Mouse (Mus musculus) limb, embryonic 14.5 days (tissue): ENCODE data around the gene Lin54. TPM values are rescaled to one million over a fixed set of nuclear protein-coding genes. Genes with fewer than 3 reads are reported as not detected.

ENCODE experiments used
- ATAC-seq: fragments of 200-750 bp; cut with Nextera tagmentation; 2 replicates; pipeline ENCODE4 v1.8.0; 2017; ENCODE audit warnings: low read depth, moderate number of reproducible peaks, moderate TSS enrichment; ENCODE audit not compliant: low FRiP score
- DNase-seq: peaks from one replicate; pipeline ENCODE4 v3.0.0-alpha.2; 2015; ENCODE audit warnings: low spot score
- H3K27ac ChIP-seq: fragments of 300-500 bp; sonication (generic); replicated peaks from 2 replicates; pipeline ENCODE4 v1.5.1; 2014; ENCODE audit warnings: low read depth, mild to moderate bottlenecking, low read length, moderate library complexity, mixed read lengths
- H3K27me3 ChIP-seq: fragments of 300-500 bp; sonication (generic); 2 replicates; pipeline ENCODE4 v1.6.1; 2014; ENCODE audit warnings: low read length, mixed read lengths; ENCODE audit not compliant: control insufficient read depth, insufficient read depth
- H3K36me3 ChIP-seq: fragments of 300-500 bp; sonication (generic); 2 replicates; pipeline ENCODE4 v1.6.1; 2014; ENCODE audit warnings: mild to moderate bottlenecking, low read length, moderate library complexity, mixed read lengths; ENCODE audit not compliant: control insufficient read depth, insufficient read depth
- H3K4me1 ChIP-seq: fragments of 300-500 bp; sonication (generic); 2 replicates; pipeline ENCODE4 v1.6.1; 2014; ENCODE audit warnings: antibody characterized with exemption, low read length, mixed read lengths; ENCODE audit not compliant: control insufficient read depth, insufficient read depth
- H3K4me2 ChIP-seq: fragments of 300-500 bp; sonication (generic); replicated peaks from 2 replicates; pipeline ENCODE4 v1.6.1; 2014; ENCODE audit warnings: low read depth, mild to moderate bottlenecking, low read length, moderate library complexity; ENCODE audit not compliant: severe bottlenecking
- H3K4me3 ChIP-seq: fragments of 300-500 bp; sonication (generic); replicated peaks from 2 replicates; pipeline ENCODE4 v1.5.1; 2014; ENCODE audit warnings: low read length
- H3K9ac ChIP-seq: fragments of 300-500 bp; sonication (generic); 2 replicates; pipeline ENCODE4 v1.6.1; 2014; ENCODE audit warnings: mild to moderate bottlenecking, low read depth, low read length, moderate library complexity; ENCODE audit not compliant: severe bottlenecking
- H3K9me3 ChIP-seq: fragments of 300-500 bp; sonication (generic); 2 replicates; pipeline ENCODE4 v1.6.1; 2016; ENCODE audit warnings: low read length; ENCODE audit not compliant: control insufficient read depth
- POLR2A ChIP-seq: fragments of 200-500 bp; IDR thresholded peaks from 2 replicates; pipeline ENCODE4 v1.8.0; 2012; ENCODE audit warnings: inconsistent platforms, mild to moderate bottlenecking, moderate library complexity, borderline replicate concordance; ENCODE audit not compliant: insufficient read depth, insufficient read length; ENCODE audit errors: extremely low read depth
- whole genome bisulfite sequencing: fragments of 180-500 bp; shearing (Covaris S2); extraction: QIAGEN DNeasy Blood & Tissue Kit; methylation state at CpG from one replicate; pipeline ENCODE4 v1.1.7; 2014; 5-methylcytosine and 5-hydroxymethylcytosine counted together
- microRNA-seq: library from miRNA; unstranded; fragments of <30 nt; microRNA quantifications from one replicate; pipeline ENCODE4, GENCODE M21; 2016
- polyA plus RNA-seq, 2 experiments: library from polyadenylated mRNA; depleted of rRNA in 1 of 2; stranded (reverse) in 1 of 2; unstranded in 1 of 2; fragments of >200 nt; fragmentation: Nextera tagmentation in 1 of 2; extraction: Ambion mirVana in 1 of 2; gene quantifications; 2 replicates each; pipeline versions ENCODE4 v1.2.1 to v1.2.3; 2012 to 2014

Gene Lin54
- polyA plus RNA-seq, 2 experiments, result 10.6 to 13.4 TPM

DNA sequence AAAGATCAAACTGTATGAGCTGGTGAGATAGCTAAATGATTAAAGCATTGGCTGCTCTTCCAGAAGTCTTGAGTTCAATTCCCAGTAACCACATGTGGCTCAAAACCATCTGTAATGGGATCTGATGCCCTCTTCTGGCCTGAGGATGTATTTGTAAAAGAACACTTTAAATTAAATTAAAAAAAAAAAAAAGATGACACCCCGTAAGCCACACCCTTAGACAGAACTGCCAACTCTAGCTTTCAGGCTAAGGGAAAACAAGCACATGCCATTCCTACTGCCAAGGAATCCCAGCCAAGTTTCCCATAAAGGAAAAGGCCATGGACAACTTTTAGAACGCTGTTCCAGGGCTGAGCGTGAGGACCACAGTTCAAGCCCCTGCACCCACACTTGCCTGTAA, 106.8 kb downstream of the Lin54 start:
- Histone ChIP-seq H3K27ac (no peak overlapping the region), H3K9me3 (no peaks in the 10 kb centered on the region), H3K27me3 (no peaks in the 10 kb centered on the region), H3K4me2 (no peak overlapping the region), H3K36me3 (peaks cover 95% of the 10 kb centered on the region), H3K4me1 (no peaks in the 10 kb centered on the region), H3K9ac (no peak overlapping the region), H3K4me3 (no peak overlapping the region)
- no peak for ATAC-seq
- DNase-seq, result no peak
- no peak for TF ChIP-seq POLR2A
- 88% methylated on average over 3 of the region's 3 CpGs for WGBS

DNA sequence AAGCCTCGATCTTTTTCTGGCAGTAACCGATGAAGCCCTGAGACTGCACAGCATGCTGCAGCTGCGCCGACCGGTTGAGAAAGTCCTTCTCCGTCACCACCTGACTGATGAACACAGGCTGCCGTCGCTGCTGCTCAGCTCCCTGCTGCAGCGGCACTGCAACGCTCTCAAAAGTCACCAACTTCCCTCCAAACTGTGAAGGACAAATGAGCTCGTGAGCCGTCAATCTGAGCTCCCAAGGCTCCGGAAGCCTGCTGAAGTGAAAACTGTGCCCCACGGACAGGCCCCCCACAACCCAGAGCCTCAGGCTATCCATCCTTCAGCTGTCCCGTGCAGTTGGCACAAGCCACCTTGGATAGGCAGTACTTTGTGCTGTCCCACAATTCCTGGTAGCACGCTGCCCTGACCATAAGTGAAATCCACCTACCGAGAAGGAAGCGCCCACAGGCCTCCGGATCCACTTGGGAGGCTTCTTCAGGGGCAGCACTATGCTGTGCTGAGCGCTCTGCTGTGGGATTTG, 107.9 kb downstream of the Lin54 start:
- H3K9ac ChIP-seq, result no peak overlapping the region
- 92% methylated on average over 20 of the region's 20 CpGs for WGBS
- TF ChIP-seq POLR2A, result no peak
- H3K9me3 ChIP-seq, result no peaks in the 10 kb centered on the region
- H3K4me1 ChIP-seq, result no peaks in the 10 kb centered on the region
- no peak overlapping the region for H3K27ac ChIP-seq
- ATAC-seq (no peak), DNase-seq (no peak)
- no peak overlapping the region for H3K4me2 ChIP-seq
- H3K27me3 ChIP-seq, result no peaks in the 10 kb centered on the region
- H3K36me3 ChIP-seq, result peaks cover 96% of the 10 kb centered on the region
- H3K4me3 ChIP-seq, result no peak overlapping the region

Small RNA genes lying within 50 kb of the gene (microRNA-seq; reads per million reads assigned to microRNA genes)
- gene Gm23222, result not detected

Other genes with a start within 250 kb of the Lin54 start
- 320 and 450 TPM in 2 replicates for gene Sec31a, start 84.4 kb downstream of the Lin54 start, polyA plus RNA-seq (2012; rRNA removed)
- 262 and 268 TPM in 2 replicates for gene Sec31a, start 84.4 kb downstream of the Lin54 start, polyA plus RNA-seq (2014; fragmentation: Nextera tagmentation; extraction: Ambion mirVana)
- 72.6 and 84.3 TPM in 2 replicates for gene Cops4, start 17.7 kb upstream of the Lin54 start, polyA plus RNA-seq (2012; rRNA removed)
- gene Cops4, start 17.7 kb upstream of the Lin54 start, polyA plus RNA-seq (2014; fragmentation: Nextera tagmentation; extraction: Ambion mirVana), result 197 TPM in 2 replicates
- gene Plac8, start 71.6 kb upstream of the Lin54 start, polyA plus RNA-seq (2012; rRNA removed), result 8.1 and 11.7 TPM in 2 replicates
- gene Plac8, start 71.6 kb upstream of the Lin54 start, polyA plus RNA-seq (2014; fragmentation: Nextera tagmentation; extraction: Ambion mirVana), result 5.4 and 5.7 TPM in 2 replicates
- 91.2 and 116 TPM in 2 replicates for gene Coq2, start 174.5 kb upstream of the Lin54 start, polyA plus RNA-seq (2012; rRNA removed)
- 56.2 and 63.1 TPM in 2 replicates for gene Coq2, start 174.5 kb upstream of the Lin54 start, polyA plus RNA-seq (2014; fragmentation: Nextera tagmentation; extraction: Ambion mirVana)
- gene Hpse, start 219.1 kb upstream of the Lin54 start, polyA plus RNA-seq (2012; rRNA removed), result 4.5 and 4.9 TPM in 2 replicates
- 3.9 and 4.4 TPM in 2 replicates for gene Hpse, start 219.1 kb upstream of the Lin54 start, polyA plus RNA-seq (2014; fragmentation: Nextera tagmentation; extraction: Ambion mirVana)